Mouse (Mus musculus) spleen, adult 2 months (tissue): ENCODE measurements around the gene Pkp3. TPM values are rescaled to one million over a fixed set of nuclear protein-coding genes. Genes with fewer than 3 reads are reported as not detected.

Source experiments
- DNase-seq, 2 experiments: peaks; one replicate each; pipeline versions ENCODE4 v3.0.0 to v3.0.0-alpha.2; 2012 to 2021; ENCODE audit warnings: low spot score in 2 of 2, low read depth in 1 of 2
- H3K27ac ChIP-seq: fragments of 200-500 bp; 2 replicates; pipeline ENCODE4 v1.5.1; 2012; ENCODE audit warnings: low read length, inconsistent platforms; ENCODE audit not compliant: insufficient read depth
- H3K27me3 ChIP-seq: fragments of 200-500 bp; 2 replicates; pipeline ENCODE4 v1.6.1; 2012; ENCODE audit warnings: mild to moderate bottlenecking, moderate library complexity, low read length, inconsistent platforms; ENCODE audit not compliant: control insufficient read depth, insufficient read depth
- H3K36me3 ChIP-seq: fragments of 200-500 bp; 2 replicates; pipeline ENCODE4 v1.6.1; 2012; ENCODE audit warnings: mild to moderate bottlenecking, low read length, inconsistent platforms; ENCODE audit not compliant: control insufficient read depth, insufficient read depth
- H3K4me1 ChIP-seq: fragments of 200-500 bp; 2 replicates; pipeline ENCODE4 v1.6.1; 2011; ENCODE audit warnings: inconsistent platforms; ENCODE audit not compliant: control insufficient read depth, insufficient read depth, insufficient read length
- H3K4me3 ChIP-seq: fragments of 200-500 bp; 2 replicates; pipeline ENCODE4 v1.5.1; 2011; ENCODE audit warnings: mild to moderate bottlenecking, inconsistent platforms; ENCODE audit not compliant: insufficient read depth, insufficient read length; ENCODE audit errors: extremely low read depth
- CTCF ChIP-seq: fragments of 200-500 bp; IDR thresholded peaks from 2 replicates; pipeline ENCODE4 v1.5.1; 2011; ENCODE audit warnings: mild to moderate bottlenecking, inconsistent platforms; ENCODE audit not compliant: insufficient read depth, insufficient read length, insufficient replicate concordance; ENCODE audit errors: extremely low read depth
- POLR2A ChIP-seq: fragments of 200-500 bp; IDR thresholded peaks from 2 replicates; pipeline ENCODE4 v1.6.1; 2011; ENCODE audit warnings: low read depth, low read length, inconsistent platforms
- WGBS: fragments of 180-500 bp; shearing (Covaris S2); methylation state at CpG from one replicate; pipeline ENCODE4 v1.1.7; 2018; 5-methylcytosine and 5-hydroxymethylcytosine counted together
- polyA plus RNA-seq: library from polyadenylated mRNA; depleted of rRNA; stranded (reverse); fragments of >200 nt; gene quantifications from 2 replicates; pipeline ENCODE4 v1.2.3, GENCODE M21; 2012; rRNA removed

Gene Pkp3
- polyA plus RNA-seq, 1 experiment, result 30.1 TPM

DNA sequence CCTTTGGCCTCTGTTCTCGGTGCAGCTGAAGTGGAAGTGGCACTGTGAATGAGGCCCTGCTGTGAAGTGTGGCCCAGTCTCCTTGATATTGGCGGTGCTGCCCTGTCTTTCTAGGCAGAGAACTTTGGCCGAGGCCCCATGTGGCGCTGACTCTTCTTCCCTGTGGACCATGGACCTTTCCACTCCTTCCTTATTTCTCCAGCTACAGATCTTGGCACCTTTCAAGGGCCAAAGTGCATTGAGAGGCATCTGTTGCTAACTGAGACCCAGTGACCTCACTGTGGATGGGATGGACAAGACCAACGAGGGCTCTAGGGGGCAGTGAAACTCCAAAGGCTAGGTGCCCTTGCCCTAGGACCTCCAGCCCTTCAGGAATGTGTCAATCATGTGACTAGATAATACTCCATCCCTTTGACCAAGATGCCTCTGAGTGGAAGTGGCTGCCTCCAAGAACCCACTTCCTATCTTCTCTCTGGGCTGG, 43.1 kb downstream of the Pkp3 start:
- no peak for TF ChIP-seq POLR2A
- no peaks in the 10 kb centered on the region for H3K27me3 ChIP-seq
- H3K36me3 ChIP-seq, result no peaks in the 10 kb centered on the region
- H3K4me3 ChIP-seq, result no peak overlapping the region
- no peak for DNase-seq
- 77% methylated on average over 5 of the region's 5 CpGs for WGBS
- H3K4me1 ChIP-seq, result no peaks in the 10 kb centered on the region
- no peak overlapping the region for H3K27ac ChIP-seq

DNA sequence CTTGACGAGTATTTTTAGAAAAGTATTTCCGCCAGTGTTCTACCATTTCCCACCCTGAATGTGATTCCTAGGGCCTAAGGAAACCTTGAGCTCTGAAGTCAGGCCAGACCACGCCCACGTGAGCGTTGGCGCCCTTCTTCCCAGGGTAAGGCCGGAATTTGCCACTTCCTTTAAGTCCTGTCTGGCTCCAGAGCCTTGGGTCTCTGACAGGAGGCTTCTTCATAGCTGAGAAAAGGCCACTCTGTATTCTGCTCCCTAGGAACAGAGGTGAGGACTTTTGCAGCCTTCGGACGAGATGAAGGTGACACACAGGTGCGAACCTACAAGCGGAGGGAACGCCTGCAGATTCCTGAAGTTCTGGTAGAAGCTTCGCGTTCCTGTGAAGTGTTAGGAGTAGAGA, 44.2 kb downstream of the Pkp3 start, which contains the start of gene Ptdss2:
Gene Ptdss2, plus strand, starts transcription at position 138 of the 400 bp plus-strand sequence.
- Histone ChIP-seq H3K27me3 (no peaks in the 10 kb centered on the region), H3K36me3 (no peaks in the 10 kb centered on the region), H3K4me3 (peak within 1 kb of the TSS; percentile 75), H3K4me1 (no peaks in the 10 kb centered on the region), H3K27ac (peak within 1 kb of the TSS; percentile 61)
- TF ChIP-seq POLR2A, result no peak
- no peak for TF ChIP-seq CTCF
- WGBS, result 45% methylated on average over 14 of the region's 14 CpGs
- DNase-seq, result no peak

DNA sequence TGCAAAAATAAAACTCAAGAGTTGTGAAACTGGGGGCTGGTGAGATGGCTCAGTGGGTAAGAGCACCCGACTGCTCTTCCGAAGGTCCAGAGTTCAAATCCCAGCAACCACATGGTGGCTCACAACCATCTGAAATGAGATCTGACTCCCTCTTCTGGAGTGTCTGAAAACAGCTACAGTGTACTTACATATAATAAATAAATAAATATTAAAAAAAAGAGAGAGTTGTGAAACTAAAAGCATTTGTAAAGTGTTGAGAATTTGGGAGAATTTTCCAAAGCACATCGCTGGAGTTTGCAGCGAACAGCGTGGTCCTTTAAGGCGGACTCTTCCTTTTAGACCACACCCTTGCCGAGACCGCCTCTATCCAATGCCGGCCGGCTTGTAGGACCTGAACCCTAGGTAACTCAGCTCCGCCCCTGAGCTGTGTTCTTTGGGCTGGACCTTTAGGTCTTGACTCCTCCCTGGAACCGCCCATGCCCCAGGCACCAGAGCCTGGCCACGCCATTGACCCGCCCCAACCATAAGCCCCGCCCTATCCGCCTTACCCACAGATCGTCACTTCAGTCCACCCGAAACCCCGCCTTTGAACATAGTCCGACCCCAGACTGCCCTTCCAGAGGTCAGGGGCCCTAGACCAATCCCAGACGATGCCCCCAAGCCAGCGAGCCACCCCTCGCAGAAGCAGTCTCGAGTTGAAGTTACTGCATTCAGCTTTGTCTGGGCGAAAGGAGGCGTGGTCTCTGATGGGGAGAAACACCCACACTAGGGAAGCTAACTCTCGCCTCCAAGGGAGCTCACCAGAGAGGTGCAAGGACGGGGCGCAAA, 44.9 kb downstream of the Pkp3 start:
- H3K4me3 ChIP-seq, result peak overlapping the region; percentile 75
- H3K27me3 ChIP-seq, result no peaks in the 10 kb centered on the region
- peak; percentile 93 to 94 for DNase-seq
- H3K4me1 ChIP-seq, result no peaks in the 10 kb centered on the region
- TF ChIP-seq CTCF, result no peak
- no peak; the same call in 1 of the 2 replicates for TF ChIP-seq POLR2A
- no peaks in the 10 kb centered on the region for H3K36me3 ChIP-seq
- H3K27ac ChIP-seq, result peak overlapping the region; percentile 61
- 1% methylated on average over 29 of the region's 29 CpGs for WGBS

DNA sequence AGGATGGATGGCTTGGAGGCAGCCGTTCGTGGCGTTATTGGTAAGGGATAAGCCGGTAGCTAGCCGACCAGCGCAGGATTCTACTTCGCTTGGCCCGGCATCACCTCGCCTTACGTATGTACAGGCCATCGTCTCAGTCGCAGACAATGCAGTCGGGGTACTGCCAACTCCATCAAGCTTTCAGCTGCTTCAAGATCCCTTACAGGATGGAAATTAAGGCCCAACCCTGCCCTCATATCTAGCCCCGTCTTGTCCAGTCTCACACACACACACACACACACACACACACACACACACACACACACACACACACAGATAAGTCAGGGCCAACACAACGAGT, 45.5 kb downstream of the Pkp3 start:
- WGBS, result 5% methylated on average over 15 of the region's 15 CpGs
- no peaks in the 10 kb centered on the region for H3K27me3 ChIP-seq
- H3K36me3 ChIP-seq, result no peaks in the 10 kb centered on the region
- H3K4me1 ChIP-seq, result no peaks in the 10 kb centered on the region
- no peak for TF ChIP-seq CTCF
- no peak for TF ChIP-seq POLR2A
- DNase-seq, result no peak
- peak overlapping the region; percentile 61 for H3K27ac ChIP-seq
- peak overlapping the region; percentile 75 for H3K4me3 ChIP-seq

DNA sequence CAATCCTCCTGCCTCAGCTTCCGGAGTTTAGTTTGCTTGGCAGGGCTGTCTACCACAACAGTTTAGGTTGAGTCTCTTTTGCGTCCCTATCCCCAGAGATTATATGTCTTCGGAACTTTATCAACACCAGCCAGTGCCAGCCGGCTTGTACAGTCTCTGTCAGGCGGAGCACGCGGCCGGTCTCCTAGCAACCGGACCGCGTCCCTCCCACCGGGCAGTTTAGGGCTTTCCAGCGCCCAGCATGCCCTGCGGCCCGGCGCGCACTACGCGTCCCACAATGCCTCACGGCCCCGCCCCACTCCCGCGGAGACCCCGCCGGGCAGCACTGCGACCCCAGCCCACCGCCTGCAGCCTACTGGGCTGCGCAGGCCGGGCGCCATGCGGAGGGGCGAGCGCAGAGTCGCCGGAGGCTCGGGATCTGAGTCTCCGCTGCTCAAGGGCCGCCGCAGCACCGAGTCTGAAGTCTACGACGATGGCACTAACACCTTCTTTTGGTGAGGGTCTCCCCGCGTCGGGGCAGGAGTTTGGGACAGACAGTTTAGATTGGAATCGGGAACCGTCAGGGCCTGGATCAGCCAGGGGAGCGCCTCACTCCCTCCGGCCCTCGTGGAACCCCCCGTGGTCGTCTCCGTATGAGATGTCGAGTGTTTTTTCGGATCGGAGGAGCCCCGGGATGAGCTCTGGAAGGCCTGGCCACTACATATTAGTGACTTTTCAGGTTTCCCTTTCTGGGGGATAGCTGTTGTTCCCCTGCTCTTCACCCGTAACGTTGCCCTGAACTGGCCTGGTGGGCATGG, 53.2 kb downstream of the Pkp3 start:
- Histone ChIP-seq H3K27ac (peak overlapping the region; percentile 10; the same call in 1 of the 2 replicates), H3K4me1 (peaks cover 2% of the 10 kb centered on the region; the same call in 1 of the 2 replicates)
- WGBS, result 1% methylated on average over 59 of the region's 59 CpGs

DNA sequence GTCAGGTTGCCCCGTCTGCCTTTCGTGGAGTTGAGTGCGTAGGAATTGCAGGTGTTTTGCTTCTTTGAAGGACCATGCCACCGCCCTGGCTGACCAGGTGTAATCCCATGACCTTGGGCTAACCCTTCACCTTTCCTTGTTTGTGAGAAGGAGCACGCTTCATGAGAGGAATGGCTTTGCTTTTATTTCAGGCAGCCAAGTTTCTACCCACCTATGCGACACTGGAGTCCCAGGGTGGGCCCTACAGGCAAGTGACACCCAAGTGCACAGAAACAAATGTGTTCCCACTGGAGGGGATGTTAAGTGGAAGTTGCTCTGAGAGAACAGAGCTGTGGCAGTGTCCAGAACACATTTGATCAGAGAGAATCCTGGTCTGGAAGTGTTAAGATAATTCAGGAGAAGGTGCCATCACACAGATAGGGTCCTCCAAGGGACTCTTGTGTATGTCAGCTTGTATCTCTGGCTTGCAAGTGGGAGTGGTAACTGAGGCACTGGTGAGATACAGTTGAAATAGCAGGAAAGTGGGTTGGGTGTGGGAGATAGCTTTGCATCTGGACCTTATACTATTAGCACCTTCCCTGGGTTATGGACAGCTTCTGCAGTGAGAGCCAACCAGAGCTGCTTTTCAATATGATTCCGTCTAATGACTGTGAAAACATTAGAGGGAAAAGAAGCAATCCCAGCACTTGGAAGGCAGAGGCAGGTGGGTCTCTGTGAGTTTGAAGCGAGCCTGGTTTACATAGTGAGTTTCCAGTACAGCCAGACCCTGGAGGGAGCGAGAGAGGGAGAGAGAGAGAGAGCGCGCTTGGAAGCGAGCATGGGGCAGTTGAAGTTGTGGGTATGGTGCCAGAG, 54.1 kb downstream of the Pkp3 start:
- Histone ChIP-seq H3K27ac (peak overlapping the region; percentile 10; the same call in 1 of the 2 replicates), H3K36me3 (peaks cover 2% of the 10 kb centered on the region; the same call in 1 of the 2 replicates), H3K4me3 (peak overlapping the region; percentile 94; the same call in 1 of the 2 replicates), H3K27me3 (no peaks in the 10 kb centered on the region), H3K4me1 (peaks cover 2% of the 10 kb centered on the region; the same call in 1 of the 2 replicates)
- no peak for TF ChIP-seq POLR2A
- no peak for TF ChIP-seq CTCF
- DNase-seq, result no peak
- WGBS, result 67% methylated on average over 12 of the region's 12 CpGs

More for the DNA sequence above, 53.2 kb downstream of the Pkp3 start:
- peak; percentile 71 to 87 for DNase-seq
- peak overlapping the region; percentile 94 for H3K4me3 ChIP-seq
- no peaks in the 10 kb centered on the region; the same call in 1 of the 2 replicates for H3K36me3 ChIP-seq
- no peak for TF ChIP-seq POLR2A
- no peak for TF ChIP-seq CTCF
- no peaks in the 10 kb centered on the region for H3K27me3 ChIP-seq

Other genes with a start within 250 kb of the Pkp3 start
- gene Urah, start 243.2 kb upstream of the Pkp3 start, polyA plus RNA-seq, result 1.1 and 1.5 TPM in 2 replicates
- gene Scgb1c1, start 232.7 kb upstream of the Pkp3 start, polyA plus RNA-seq, result 0.25 TPM in 1 of 2 replicates, not detected in the other
- not detected in 2 replicates for gene Odf3, start 230.4 kb upstream of the Pkp3 start, polyA plus RNA-seq
- gene Gm45785, start 221.9 kb upstream of the Pkp3 start, polyA plus RNA-seq, result not detected in 2 replicates
- gene Ric8a, start 221.3 kb upstream of the Pkp3 start, polyA plus RNA-seq, result 104 and 117 TPM in 2 replicates
- 16.9 and 19.0 TPM in 2 replicates for gene Bet1l, start 220.6 kb upstream of the Pkp3 start, polyA plus RNA-seq
- 39.6 and 43.0 TPM in 2 replicates for gene Psmd13, start 196.2 kb upstream of the Pkp3 start, polyA plus RNA-seq
- 13.3 and 15.0 TPM in 2 replicates for gene Sirt3, start 195.9 kb upstream of the Pkp3 start, polyA plus RNA-seq
- gene Cox8b, start 177.8 kb upstream of the Pkp3 start, polyA plus RNA-seq, result not detected in 2 replicates
- 0.12 and 0.32 TPM in 2 replicates for gene Nlrp6, start 157.3 kb upstream of the Pkp3 start, polyA plus RNA-seq
- gene Pgghg, start 136.8 kb upstream of the Pkp3 start, polyA plus RNA-seq, result 21.2 and 26.0 TPM in 2 replicates
- 1.2 and 1.3 TPM in 2 replicates for gene Ifitm5, start 127.9 kb upstream of the Pkp3 start, polyA plus RNA-seq
- not detected in 2 replicates for gene Gm45717, start 122.3 kb upstream of the Pkp3 start, polyA plus RNA-seq
- 279 and 436 TPM in 2 replicates for gene Ifitm2, start 122.2 kb upstream of the Pkp3 start, polyA plus RNA-seq
- 159 and 265 TPM in 2 replicates for gene Ifitm1, start 111.0 kb upstream of the Pkp3 start, polyA plus RNA-seq
- gene Ifitm3, start 67.4 kb upstream of the Pkp3 start, polyA plus RNA-seq, result 177 and 277 TPM in 2 replicates
- gene Ifitm6, start 60.3 kb upstream of the Pkp3 start, polyA plus RNA-seq, result 25.5 and 45.9 TPM in 2 replicates
- gene Gm17387, start 49.1 kb upstream of the Pkp3 start, polyA plus RNA-seq, result not detected in 2 replicates
- gene B4galnt4, start 17.1 kb upstream of the Pkp3 start, polyA plus RNA-seq, result 0.79 and 1.9 TPM in 2 replicates
- 35.8 and 45.5 TPM in 2 replicates for gene Sigirr, start 22.4 kb downstream of the Pkp3 start, polyA plus RNA-seq
- 0.02 and 0.23 TPM in 2 replicates for gene Ano9, start 39.6 kb downstream of the Pkp3 start, polyA plus RNA-seq
- gene Ptdss2, start 44.2 kb downstream of the Pkp3 start, polyA plus RNA-seq, result 26.8 and 27.0 TPM in 2 replicates
- gene Rnh1, start 94.6 kb downstream of the Pkp3 start, polyA plus RNA-seq, result 90.8 and 113 TPM in 2 replicates
- 29.0 and 33.2 TPM in 2 replicates for gene Hras, start 115.8 kb downstream of the Pkp3 start, polyA plus RNA-seq
- gene Lrrc56, start 115.9 kb downstream of the Pkp3 start, polyA plus RNA-seq, result 5.2 and 5.5 TPM in 2 replicates
- gene Lmntd2, start 135.9 kb downstream of the Pkp3 start, polyA plus RNA-seq, result 6.8 and 7.4 TPM in 2 replicates
- 13.0 and 18.4 TPM in 2 replicates for gene Rassf7, start 137.6 kb downstream of the Pkp3 start, polyA plus RNA-seq
- 29.3 and 31.4 TPM in 2 replicates for gene Phrf1, start 150.6 kb downstream of the Pkp3 start, polyA plus RNA-seq
- 105 and 160 TPM in 2 replicates for gene Irf7, start 188.3 kb downstream of the Pkp3 start, polyA plus RNA-seq
- 0.14 and 0.15 TPM in 2 replicates for gene Cdhr5, start 198.6 kb downstream of the Pkp3 start, polyA plus RNA-seq
- 1.6 and 4.5 TPM in 2 replicates for gene Sct, start 200.9 kb downstream of the Pkp3 start, polyA plus RNA-seq
- 0.09 and 0.22 TPM in 2 replicates for gene Drd4, start 213.8 kb downstream of the Pkp3 start, polyA plus RNA-seq
- 15.3 and 15.9 TPM in 2 replicates for gene Deaf1, start 249.5 kb downstream of the Pkp3 start, polyA plus RNA-seq
- 32.4 and 37.0 TPM in 2 replicates for gene Tmem80, start 249.5 kb downstream of the Pkp3 start, polyA plus RNA-seq